Mouse (Mus musculus) CH12.LX (cell line): ENCODE data around the gene Rnase12. TPM values are rescaled to one million over a fixed set of nuclear protein-coding genes. Genes with fewer than 3 reads are reported as not detected.

Experiments
- DNase-seq: peaks from one replicate; pipeline ENCODE4 v3.0.0-alpha.2; 2013; ENCODE audit errors: extremely low read depth
- H3K27ac ChIP-seq: 2 replicates; pipeline ENCODE4 v1.5.1; 2012; ENCODE audit warnings: low read depth, mild to moderate bottlenecking, control low read depth, moderate library complexity; ENCODE audit not compliant: insufficient read depth
- H3K27me3 ChIP-seq: replicated peaks from 2 replicates; pipeline ENCODE3; 2012; ENCODE audit warnings: inconsistent platforms
- H3K36me3 ChIP-seq, 2 experiments: replicated peaks in 1 of 2; 2 replicates each; pipeline versions ENCODE3 to v1.6.1; 2012; ENCODE audit warnings: inconsistent platforms in 1 of 2, low read length in 1 of 2, mild to moderate bottlenecking in 1 of 2, mixed read lengths in 1 of 2, moderate library complexity in 1 of 2; ENCODE audit not compliant: control insufficient read depth in 1 of 2, insufficient read depth in 1 of 2
- H3K4me1 ChIP-seq, 2 experiments: 2 replicates each; pipeline ENCODE4 v1.6.1; 2012; ENCODE audit warnings: inconsistent platforms in 1 of 2, moderate library complexity in 1 of 2; ENCODE audit not compliant: insufficient read depth in 2 of 2, control insufficient read depth in 1 of 2
- H3K4me2 ChIP-seq: 2 replicates; pipeline ENCODE4 v1.6.1; 2012; ENCODE audit warnings: low read depth, mild to moderate bottlenecking, control low read depth; ENCODE audit not compliant: poor library complexity, insufficient read depth, severe bottlenecking
- H3K4me3 ChIP-seq, 3 experiments: fragments of 150-350 bp in 1 of 3; sonication (generic) in 1 of 3; replicated peaks in 1 of 3; 2 replicates each; pipeline versions ENCODE3 to v1.5.1; 2011 to 2012; ENCODE audit warnings: low read depth in 2 of 3, low read length in 2 of 3, mild to moderate bottlenecking in 2 of 3, moderate library complexity in 2 of 3, control low read depth in 1 of 3, improper control_type of control experiment in 1 of 3, inconsistent platforms in 1 of 3, mixed read lengths in 1 of 3; ENCODE audit not compliant: poor library complexity in 1 of 3
- H3K79me2 ChIP-seq: replicated peaks from 2 replicates; pipeline ENCODE4 v1.6.1; 2012; ENCODE audit warnings: mild to moderate bottlenecking, moderate library complexity; ENCODE audit not compliant: control insufficient read depth, poor library complexity, insufficient read depth, severe bottlenecking; ENCODE audit errors: extremely low read depth
- H3K9ac ChIP-seq: 2 replicates; pipeline ENCODE4 v1.6.1; 2012; ENCODE audit warnings: low read depth, mild to moderate bottlenecking, control low read depth, moderate library complexity; ENCODE audit not compliant: insufficient read depth
- H3K9me3 ChIP-seq: replicated peaks from 2 replicates; pipeline ENCODE3; 2012; ENCODE audit warnings: low read length, inconsistent platforms, mixed read lengths
- BHLHE40 ChIP-seq: IDR thresholded peaks from 2 replicates; pipeline ENCODE4 v1.6.1; 2011; ENCODE audit warnings: mild to moderate bottlenecking, low read depth, low read length, improper control_type of control experiment
- CHD2 ChIP-seq: IDR thresholded peaks from 2 replicates; pipeline ENCODE4 v1.6.1; 2011; ENCODE audit warnings: low read length, improper control_type of control experiment
- E2F4 ChIP-seq: IDR thresholded peaks from 2 replicates; pipeline ENCODE4 v1.6.1; 2011; ENCODE audit warnings: low read depth, low read length, improper control_type of control experiment; ENCODE audit not compliant: insufficient replicate concordance
- ELF1 ChIP-seq: IDR thresholded peaks from 2 replicates; pipeline ENCODE4 v1.6.1; 2014; ENCODE audit warnings: low read depth, mild to moderate bottlenecking, inconsistent platforms, low read length, improper control_type of control experiment
- EP300 ChIP-seq: IDR thresholded peaks from 2 replicates; pipeline ENCODE4 v1.6.1; 2011; ENCODE audit warnings: low read length, improper control_type of control experiment
- ETS1 ChIP-seq: conservative IDR thresholded peaks from 2 replicates; pipeline ENCODE4 v1.6.1; 2012; ENCODE audit warnings: low read depth, mild to moderate bottlenecking, inconsistent platforms, low read length, improper control_type of control experiment, moderate library complexity
- GABPA ChIP-seq: IDR thresholded peaks from 2 replicates; pipeline ENCODE4 v1.6.1; 2012; ENCODE audit warnings: low read depth, low read length, improper control_type of control experiment, inconsistent platforms; ENCODE audit not compliant: insufficient replicate concordance
- HCFC1 ChIP-seq: IDR thresholded peaks from 2 replicates; pipeline ENCODE4 v1.6.1; 2012; ENCODE audit warnings: low read depth, mild to moderate bottlenecking, inconsistent platforms, low read length, improper control_type of control experiment
- JUND ChIP-seq: conservative IDR thresholded peaks from 2 replicates; pipeline ENCODE4 v1.6.1; 2011; ENCODE audit warnings: low read depth, low read length, improper control_type of control experiment
- MAX ChIP-seq: IDR thresholded peaks from 2 replicates; pipeline ENCODE4 v1.6.1; 2011; ENCODE audit warnings: low read length, improper control_type of control experiment
- MAZ ChIP-seq: IDR thresholded peaks from 2 replicates; pipeline ENCODE4 v1.6.1; 2012; ENCODE audit warnings: low read depth, mild to moderate bottlenecking, inconsistent platforms, low read length, improper control_type of control experiment, moderate library complexity
- MEF2A ChIP-seq: IDR thresholded peaks from 2 replicates; pipeline ENCODE4 v1.6.1; 2014; ENCODE audit warnings: low read depth, mild to moderate bottlenecking, inconsistent platforms, low read length, improper control_type of control experiment, borderline replicate concordance
- MXI1 ChIP-seq: IDR thresholded peaks from 2 replicates; pipeline ENCODE4 v1.6.1; 2011; ENCODE audit warnings: mild to moderate bottlenecking, low read depth, low read length, improper control_type of control experiment
- NELFE ChIP-seq: IDR thresholded peaks from 2 replicates; pipeline ENCODE4 v1.6.1; 2011; ENCODE audit warnings: low read depth, low read length, improper control_type of control experiment
- NRF1 ChIP-seq: IDR thresholded peaks from 2 replicates; pipeline ENCODE4 v1.6.1; 2014; ENCODE audit warnings: low read depth, mild to moderate bottlenecking, inconsistent platforms, low read length, improper control_type of control experiment, moderate library complexity
- PAX5 ChIP-seq: IDR thresholded peaks from 2 replicates; pipeline ENCODE4 v1.6.1; 2012; ENCODE audit warnings: low read length, inconsistent platforms, mixed read lengths
- POLR2AphosphoS2 ChIP-seq: IDR thresholded peaks from 2 replicates; pipeline ENCODE4 v1.6.1; 2011; ENCODE audit warnings: low read depth, low read length, improper control_type of control experiment
- RAD21 ChIP-seq: IDR thresholded peaks from 2 replicates; pipeline ENCODE4 v1.6.1; 2011; ENCODE audit warnings: low read depth, mild to moderate bottlenecking, low read length, improper control_type of control experiment, moderate library complexity
- RCOR1 ChIP-seq: conservative IDR thresholded peaks from 2 replicates; pipeline ENCODE4 v1.6.1; 2012; ENCODE audit warnings: low read depth, mild to moderate bottlenecking, inconsistent platforms, low read length, improper control_type of control experiment
- SIN3A ChIP-seq: IDR thresholded peaks from 2 replicates; pipeline ENCODE4 v1.6.1; 2012; ENCODE audit warnings: low read length, improper control_type of control experiment, inconsistent platforms
- SMC3 ChIP-seq: IDR thresholded peaks from 2 replicates; pipeline ENCODE4 v1.6.1; 2011; ENCODE audit warnings: low read depth, low read length, improper control_type of control experiment
- TCF12 ChIP-seq: IDR thresholded peaks from 2 replicates; pipeline ENCODE4 v1.6.1; 2014; ENCODE audit warnings: low read depth, mild to moderate bottlenecking, inconsistent platforms, low read length, improper control_type of control experiment
- UBTF ChIP-seq: IDR thresholded peaks from 2 replicates; pipeline ENCODE4 v1.6.1; 2012; ENCODE audit warnings: low read depth, mild to moderate bottlenecking, inconsistent platforms, low read length, improper control_type of control experiment, moderate library complexity
- USF1 ChIP-seq: IDR thresholded peaks from 2 replicates; pipeline ENCODE4 v1.6.1; 2014; ENCODE audit warnings: low read depth, mild to moderate bottlenecking, inconsistent platforms, low read length, improper control_type of control experiment
- USF2 ChIP-seq: conservative IDR thresholded peaks from 2 replicates; pipeline ENCODE4 v1.6.1; 2011; ENCODE audit warnings: low read depth, low read length, improper control_type of control experiment
- ZKSCAN1 ChIP-seq: IDR thresholded peaks from 2 replicates; pipeline ENCODE4 v1.6.1; 2012; ENCODE audit warnings: low read depth, inconsistent platforms, low read length, improper control_type of control experiment, borderline replicate concordance
- ZMIZ1 ChIP-seq: IDR thresholded peaks from 2 replicates; pipeline ENCODE4 v1.6.1; 2012; ENCODE audit warnings: low read depth, mild to moderate bottlenecking, inconsistent platforms, low read length, improper control_type of control experiment
- ZNF384 ChIP-seq: IDR thresholded peaks from 2 replicates; pipeline ENCODE4 v1.6.1; 2012; ENCODE audit warnings: low read depth, low read length, improper control_type of control experiment, inconsistent platforms
- dilution Hi-C: fragments of 300-500 bp; cut with MboI; formaldehyde crosslinking; loops from 2 replicates; pipeline ENCODE4 v1.14.3; 2020; ENCODE audit warnings: low sequenced_read_pairs; ENCODE audit not compliant: extremely low pct_unique_long_range_greater_than_20kb, extremely low pct_ligation_motif_present
- in situ Hi-C: fragments of 300-500 bp; cut with MboI; formaldehyde crosslinking; loops from 3 replicates; pipeline ENCODE4 v1.14.3; 2019; ENCODE audit warnings: low sequenced_read_pairs, low pct_ligation_motif_present, low pct_unique_long_range_greater_than_20kb, mixed read lengths
- polyA plus RNA-seq: library from polyadenylated mRNA; unstranded; fragments of >175 nt; gene quantifications from 2 replicates; pipeline ENCODE4 v1.2.1, GENCODE M21; 2012; ENCODE audit warnings: low read depth; ENCODE audit not compliant: insufficient read length
- total RNA-seq, 2 experiments: library from RNA; depleted of rRNA; stranded (reverse); fragments of 300-350 nt in 1 of 2; fragments of >200 nt in 1 of 2; gene quantifications; 2 replicates each; pipeline ENCODE4 v1.2.3; 2012 to 2014

The Rnase12 gene
- total and polyA plus RNA-seq, 3 experiments = 0.38 TPM; not detected in 2

GRCm38 (mm10) chr14:51089674-51090076 is 32.2 kb upstream of the Rnase12 start:
- Histone ChIP-seq H3K4me2 (peak overlapping the region; percentile 32; the same call in 1 of the 2 replicates), H3K4me1 (peaks cover 3 to 28% of the 10 kb centered on the region in 2 experiments; a peak in 3 of 4 replicates), H3K9ac (peak overlapping the region; percentile 71), H3K4me3 (peak overlapping the region; percentile 66 to 94 (median 90)), H3K9me3 (no peaks in the 10 kb centered on the region), H3K27ac (peak overlapping the region; percentile 88), H3K27me3 (no peaks in the 10 kb centered on the region)
- in situ Hi-C loops = loop anchor here (10.0 kb wide), 1 partner anchor 65 kb away; no protein-coding TSS in a partner anchor
- TF ChIP-seq USF1 (no peak), EP300 (0 out of 2 replicates have a peak, but pooled peaks have one; percentile 6), MXI1 (no peak), MEF2A (peak; percentile 56; the same call in 1 of the 2 replicates), USF2 (no peak), ELF1 (no peak), ZKSCAN1 (no peak), ETS1 (no peak; the same call in 1 of the 2 replicates), ZNF384 (peak; percentile 98), UBTF (no peak), E2F4 (no peak), MAZ (no peak; the same call in 1 of the 2 replicates), POLR2AphosphoS2 (no peak)
- TF ChIP-seq, all 38 proteins: peak for 3
- H3K36me3 ChIP-seq = no peaks in the 10 kb centered on the region
- dilution Hi-C loops = no loop called here
- H3K79me2 ChIP-seq = no peaks in the 10 kb centered on the region
- DNase-seq = no peak

- in situ Hi-C loops (no loop called here), dilution Hi-C loops (no loop called here)
- H3K4me2 ChIP-seq = peak overlapping the region; percentile 41
- H3K9ac ChIP-seq = peak overlapping the region; percentile 24
- DNase-seq = peak; percentile 98
- peaks cover 2 to 28% of the 10 kb centered on the region in 2 experiments; a peak in 3 of 4 replicates for H3K4me1 ChIP-seq
- H3K27me3 ChIP-seq = peaks cover 2% of the 10 kb centered on the region
- no peaks in the 10 kb centered on the region for H3K36me3 ChIP-seq
- peak overlapping the region; percentile 62 for H3K27ac ChIP-seq
- no peaks in the 10 kb centered on the region for H3K79me2 ChIP-seq
- H3K9me3 ChIP-seq = no peaks in the 10 kb centered on the region
- peak overlapping the region; percentile 66 to 94 (median 90) for H3K4me3 ChIP-seq
- TF ChIP-seq GABPA = no peak
- TF ChIP-seq SMC3 = no peak
- no peak for TF ChIP-seq EP300
- peak; percentile 75 for TF ChIP-seq NRF1
- TF ChIP-seq MAZ = no peak
- peak; percentile 54; the same call in 1 of the 2 replicates for TF ChIP-seq CHD2
- TF ChIP-seq RAD21 = no peak
- 0 out of 2 replicates have a peak, but pooled peaks have one; percentile 17 for TF ChIP-seq ZNF384
- TF ChIP-seq JUND = no peak
- TF ChIP-seq MAX = peak; percentile 78
- TF ChIP-seq USF2 = no peak
- TF ChIP-seq RCOR1 = peak; percentile 68; the same call in 1 of the 2 replicates
- no peak for TF ChIP-seq ZMIZ1
- 0 out of 2 replicates have a peak, but pooled peaks have one; percentile 28 for TF ChIP-seq TCF12
- TF ChIP-seq SIN3A = no peak; the same call in none of the 2 replicates
- TF ChIP-seq ZKSCAN1 = no peak
- TF ChIP-seq USF1 = no peak
- no peak for TF ChIP-seq ETS1
- TF ChIP-seq PAX5 = no peak
- peak; percentile 76; the same call in 1 of the 2 replicates for TF ChIP-seq E2F4
- TF ChIP-seq NELFE = no peak
- peak; percentile 45 for TF ChIP-seq HCFC1
- TF ChIP-seq UBTF = peak; percentile 78; the same call in 1 of the 2 replicates
- peak; percentile 43 for TF ChIP-seq BHLHE40
- TF ChIP-seq MXI1 = peak; percentile 69; the same call in 1 of the 2 replicates
Measured at GRCm38 (mm10) chr14:51088970-51089673, 31.7 kb upstream of the Rnase12 start.
